Mouse (Mus musculus): ENCODE results near the gene Wdr17. TPM values are rescaled to one million over a fixed set of nuclear protein-coding genes. Genes with fewer than 3 reads are reported as not detected.

Gene Wdr17
- polyA plus RNA-seq, 1 experiment: 5.5 TPM

DNA sequence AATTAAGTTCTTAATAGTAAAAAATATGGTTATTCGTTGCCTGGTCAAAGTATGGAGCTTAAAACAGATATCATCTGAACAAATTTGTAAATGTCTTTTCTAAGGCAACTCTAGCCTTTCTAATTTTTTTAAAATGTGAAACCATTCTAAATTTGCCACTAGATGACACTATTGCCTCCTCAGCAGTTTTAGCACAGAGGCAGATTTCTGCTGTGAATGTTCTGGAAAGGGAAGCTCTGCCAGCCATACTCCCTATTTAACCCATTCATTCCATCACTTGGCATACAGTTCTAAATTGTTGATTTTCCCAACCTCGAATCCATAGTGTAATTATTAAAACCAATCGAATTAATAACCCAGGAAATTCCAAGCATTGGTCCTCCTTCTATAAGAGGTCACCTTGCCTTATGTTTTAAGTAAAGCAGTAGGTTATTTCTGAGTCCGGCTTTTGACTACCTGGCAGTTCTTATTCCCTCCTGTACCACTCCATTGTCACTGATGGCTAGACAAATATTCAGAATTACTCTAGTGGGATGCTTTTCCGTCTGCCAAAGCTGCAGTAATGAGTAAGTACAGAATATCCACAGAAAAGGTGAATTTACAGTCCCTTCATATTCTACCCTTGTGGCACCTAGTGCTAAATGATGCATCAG is 150.2 kb downstream of the Wdr17 start:
- no peak for TF ChIP-seq CTCF (IDR thresholded peaks at IDR 0.05; ENCODE audit: control insufficient read depth, insufficient read depth, insufficient replicate concordance, low read depth, low read length)
- no peak for TF ChIP-seq POLR2A (IDR thresholded peaks at IDR 0.05; ENCODE audit: control insufficient read depth, low read depth, low read length)
- H3K4me3 ChIP-seq (ENCODE audit: control insufficient read depth, low read depth, low read length): no peak overlapping the region
- no peaks in the 10 kb centered on the region for H3K36me3 ChIP-seq (ENCODE audit: control insufficient read depth, insufficient read depth, low read length)
- H3K4me1 ChIP-seq (ENCODE audit: control insufficient read depth, insufficient read depth, low read length): no peaks in the 10 kb centered on the region
- H3K27ac ChIP-seq (ENCODE audit: control insufficient read depth, insufficient read depth, low read depth, low read length): no peak overlapping the region
- no peaks in the 10 kb centered on the region for H3K27me3 ChIP-seq (ENCODE audit: control insufficient read depth, insufficient read depth, low read length)

DNA sequence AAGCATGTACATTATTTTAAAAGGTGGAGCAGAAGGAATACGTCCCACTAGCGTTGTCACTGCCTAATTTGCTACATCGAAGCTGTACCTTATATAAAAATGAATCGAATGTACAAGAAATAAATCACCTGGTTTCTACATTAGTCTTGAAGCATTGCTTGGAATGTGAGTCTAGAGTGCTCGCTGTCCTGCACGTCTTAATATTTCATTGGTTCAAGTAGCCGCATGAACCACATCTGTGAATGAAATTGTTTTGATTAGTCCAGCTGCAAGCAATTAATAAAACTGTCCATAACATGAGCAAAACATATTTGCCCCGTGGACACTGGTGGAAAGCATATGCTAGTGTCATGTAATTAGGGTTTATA is 162.3 kb downstream of the Wdr17 start:
- Histone ChIP-seq H3K4me1 (ENCODE audit: control insufficient read depth, insufficient read depth, low read length) (no peaks in the 10 kb centered on the region), H3K4me3 (ENCODE audit: control insufficient read depth, low read depth, low read length) (peak overlapping the region; percentile 85), H3K27ac (ENCODE audit: control insufficient read depth, insufficient read depth, low read depth, low read length) (no peak overlapping the region), H3K36me3 (ENCODE audit: control insufficient read depth, insufficient read depth, low read length) (no peaks in the 10 kb centered on the region), H3K27me3 (ENCODE audit: control insufficient read depth, insufficient read depth, low read length) (no peaks in the 10 kb centered on the region)
- TF ChIP-seq POLR2A (IDR thresholded peaks at IDR 0.05; ENCODE audit: control insufficient read depth, low read depth, low read length): no peak

DNA sequence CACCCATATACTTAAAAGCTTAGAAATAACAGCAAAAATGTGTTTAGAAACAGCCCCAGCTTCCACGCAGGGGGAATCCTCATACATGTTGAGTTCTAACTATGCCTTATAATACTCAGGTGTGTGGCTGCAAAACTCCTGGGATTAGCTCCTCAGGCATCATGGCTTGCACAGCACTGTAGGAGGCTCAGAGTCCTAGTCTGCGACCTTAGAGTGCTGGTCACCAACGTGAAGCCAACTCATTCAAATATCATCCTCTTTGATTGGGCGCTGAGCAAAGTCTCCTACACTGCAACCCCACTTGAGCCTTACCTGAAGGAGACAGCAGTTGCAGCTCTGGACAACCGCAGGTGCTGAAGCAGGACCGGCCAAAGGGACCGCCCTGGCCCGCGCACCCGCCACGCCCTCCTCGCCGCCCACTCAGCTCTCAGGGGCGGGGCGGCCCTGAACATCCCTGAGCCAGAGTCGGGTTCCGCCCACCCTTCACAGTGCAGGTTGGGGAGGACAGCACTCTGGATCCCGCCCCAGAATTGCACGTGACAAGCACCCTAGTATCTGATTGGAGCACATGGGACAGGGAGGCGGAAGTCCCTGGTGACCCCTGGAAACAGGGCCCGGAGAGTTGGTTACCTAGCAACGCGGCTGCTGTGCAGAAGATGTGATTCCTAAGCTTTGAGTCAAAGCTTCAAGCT is 162.9 kb downstream of the Wdr17 start:
- no peaks in the 10 kb centered on the region for H3K27me3 ChIP-seq (ENCODE audit: control insufficient read depth, insufficient read depth, low read length)
- H3K4me3 ChIP-seq (ENCODE audit: control insufficient read depth, low read depth, low read length): peak overlapping the region; percentile 85
- no peaks in the 10 kb centered on the region for H3K4me1 ChIP-seq (ENCODE audit: control insufficient read depth, insufficient read depth, low read length)
- no peaks in the 10 kb centered on the region for H3K36me3 ChIP-seq (ENCODE audit: control insufficient read depth, insufficient read depth, low read length)
- 0 out of 2 replicates have a peak overlapping the region, but pooled peaks have one; percentile 10 for H3K27ac ChIP-seq (ENCODE audit: control insufficient read depth, insufficient read depth, low read depth, low read length)
- TF ChIP-seq CTCF (IDR thresholded peaks at IDR 0.05; ENCODE audit: control insufficient read depth, insufficient read depth, insufficient replicate concordance, low read depth, low read length) (no peak), POLR2A (IDR thresholded peaks at IDR 0.05; ENCODE audit: control insufficient read depth, low read depth, low read length) (no peak)

DNA sequence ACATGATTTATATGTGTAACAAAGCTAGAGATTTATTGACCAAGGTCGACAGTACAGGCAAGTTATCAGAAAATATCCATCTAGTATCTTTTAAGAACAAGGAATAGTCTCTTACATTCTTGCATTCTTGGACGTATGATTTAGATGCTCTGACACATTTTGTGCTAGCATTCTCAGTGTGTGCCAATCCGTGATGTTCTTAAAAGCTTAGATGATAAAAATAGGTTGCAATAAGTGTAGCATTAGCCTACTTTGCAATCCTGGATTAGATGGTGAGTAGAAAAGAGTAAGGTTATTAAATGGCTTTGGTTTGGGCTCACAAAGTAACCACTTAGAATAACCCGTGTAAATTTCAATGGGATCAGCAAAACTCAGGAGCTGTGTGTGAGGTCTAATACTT is 168.5 kb downstream of the Wdr17 start:
- H3K36me3 ChIP-seq (ENCODE audit: control insufficient read depth, insufficient read depth, low read length): no peaks in the 10 kb centered on the region
- no peaks in the 10 kb centered on the region for H3K27me3 ChIP-seq (ENCODE audit: control insufficient read depth, insufficient read depth, low read length)
- no peaks in the 10 kb centered on the region for H3K4me1 ChIP-seq (ENCODE audit: control insufficient read depth, insufficient read depth, low read length)
- no peak overlapping the region for H3K4me3 ChIP-seq (ENCODE audit: control insufficient read depth, low read depth, low read length)
- no peak overlapping the region for H3K27ac ChIP-seq (ENCODE audit: control insufficient read depth, insufficient read depth, low read depth, low read length)
- TF ChIP-seq CTCF (IDR thresholded peaks at IDR 0.05; ENCODE audit: control insufficient read depth, insufficient read depth, insufficient replicate concordance, low read depth, low read length): no peak

DNA sequence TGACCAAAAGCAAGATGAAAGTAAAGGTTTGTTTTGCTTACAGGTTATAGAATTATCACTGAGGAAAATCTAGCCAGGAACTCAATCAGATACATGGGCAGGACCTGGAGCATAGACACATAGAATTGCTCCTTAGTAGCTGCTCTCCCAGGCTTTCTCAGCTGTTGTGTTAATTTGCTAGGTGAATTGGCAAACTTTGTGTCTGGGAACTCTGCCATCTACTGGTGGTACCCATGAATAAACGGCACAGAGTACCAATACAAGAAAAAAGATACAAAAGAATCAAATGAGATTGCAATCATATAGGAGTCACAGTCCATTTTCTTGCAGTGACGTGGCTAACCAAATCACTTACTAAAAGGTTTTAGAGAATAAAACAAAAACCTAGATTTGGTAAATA is 181.2 kb downstream of the Wdr17 start:
- no peak overlapping the region for H3K27ac ChIP-seq (ENCODE audit: control insufficient read depth, insufficient read depth, low read depth, low read length)
- no peaks in the 10 kb centered on the region for H3K36me3 ChIP-seq (ENCODE audit: control insufficient read depth, insufficient read depth, low read length)
- H3K4me1 ChIP-seq (ENCODE audit: control insufficient read depth, insufficient read depth, low read length): no peaks in the 10 kb centered on the region
- H3K27me3 ChIP-seq (ENCODE audit: control insufficient read depth, insufficient read depth, low read length): no peaks in the 10 kb centered on the region
- TF ChIP-seq POLR2A (IDR thresholded peaks at IDR 0.05; ENCODE audit: control insufficient read depth, low read depth, low read length) (no peak), CTCF (IDR thresholded peaks at IDR 0.05; ENCODE audit: control insufficient read depth, insufficient read depth, insufficient replicate concordance, low read depth, low read length) (no peak)
- H3K4me3 ChIP-seq (ENCODE audit: control insufficient read depth, low read depth, low read length): no peak overlapping the region

DNA sequence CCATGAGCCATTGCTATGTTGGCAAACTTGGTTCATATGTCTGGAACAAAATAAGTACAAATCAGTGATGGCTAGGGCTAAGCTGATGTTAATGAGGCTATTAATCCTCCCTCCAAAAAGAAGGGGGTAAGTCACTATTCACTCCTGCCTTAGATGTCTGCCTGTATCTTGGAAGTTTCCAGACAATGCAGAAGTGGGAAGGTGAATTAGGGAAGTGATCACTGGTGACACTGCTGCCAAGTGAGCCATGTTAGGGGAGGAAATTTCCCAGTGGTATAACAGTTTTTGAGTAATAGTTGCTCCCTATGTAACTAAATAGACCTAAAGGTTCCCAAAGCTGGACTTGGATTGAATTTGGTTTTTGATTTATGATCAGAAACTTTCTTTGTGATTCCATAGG is 215.2 kb downstream of the Wdr17 start:
- Histone ChIP-seq H3K27me3 (ENCODE audit: control insufficient read depth, insufficient read depth, low read length) (no peaks in the 10 kb centered on the region), H3K36me3 (ENCODE audit: control insufficient read depth, insufficient read depth, low read length) (no peaks in the 10 kb centered on the region), H3K27ac (ENCODE audit: control insufficient read depth, insufficient read depth, low read depth, low read length) (no peak overlapping the region), H3K4me1 (ENCODE audit: control insufficient read depth, insufficient read depth, low read length) (no peaks in the 10 kb centered on the region), H3K4me3 (ENCODE audit: control insufficient read depth, low read depth, low read length) (no peak overlapping the region)
- TF ChIP-seq POLR2A (IDR thresholded peaks at IDR 0.05; ENCODE audit: control insufficient read depth, low read depth, low read length): no peak
- TF ChIP-seq CTCF (IDR thresholded peaks at IDR 0.05; ENCODE audit: control insufficient read depth, insufficient read depth, insufficient replicate concordance, low read depth, low read length): no peak

DNA sequence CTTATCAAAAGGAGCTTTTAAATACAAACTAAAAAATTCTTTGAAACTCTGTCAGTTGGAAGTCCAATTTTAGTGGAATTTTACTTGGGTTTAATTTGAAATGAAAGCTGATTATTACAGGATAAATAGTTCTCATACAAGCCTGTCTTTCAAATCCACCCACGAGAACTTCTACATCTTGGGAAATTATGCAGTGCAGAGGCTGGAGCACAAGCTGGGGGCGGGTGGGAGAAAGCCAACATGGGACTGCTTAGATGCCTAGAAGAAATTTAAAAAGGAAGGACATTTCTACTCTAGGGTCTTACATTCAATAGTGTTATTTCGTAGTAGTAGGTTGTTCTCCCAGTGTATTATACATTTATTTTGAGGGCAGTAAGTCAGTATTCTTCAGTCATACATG is 219.2 kb downstream of the Wdr17 start:
- Histone ChIP-seq H3K4me1 (ENCODE audit: control insufficient read depth, insufficient read depth, low read length) (no peaks in the 10 kb centered on the region), H3K4me3 (ENCODE audit: control insufficient read depth, low read depth, low read length) (no peak overlapping the region), H3K27ac (ENCODE audit: control insufficient read depth, insufficient read depth, low read depth, low read length) (no peak overlapping the region), H3K36me3 (ENCODE audit: control insufficient read depth, insufficient read depth, low read length) (no peaks in the 10 kb centered on the region), H3K27me3 (ENCODE audit: control insufficient read depth, insufficient read depth, low read length) (no peaks in the 10 kb centered on the region)
- TF ChIP-seq CTCF (IDR thresholded peaks at IDR 0.05; ENCODE audit: control insufficient read depth, insufficient read depth, insufficient replicate concordance, low read depth, low read length): no peak
- TF ChIP-seq POLR2A (IDR thresholded peaks at IDR 0.05; ENCODE audit: control insufficient read depth, low read depth, low read length): no peak

All from testis, adult 2 months (tissue).